Mouse (Mus musculus) heart, embryonic 16.5 days (tissue): ENCODE results near the gene Gm21830. TPM values are rescaled to one million over a fixed set of nuclear protein-coding genes. Genes with fewer than 3 reads are reported as not detected.
"Not testable (repeated sequence)": the region's sequence is repeated elsewhere in the genome, so short reads cannot be mapped to it uniquely, and the experiment has no call there.

Source experiments
- ATAC-seq: fragments of 200-750 bp; cut with Nextera tagmentation; replicated peaks from 2 replicates; pipeline ENCODE4 v1.8.0; 2017; ENCODE audit warnings: moderate number of reproducible peaks; ENCODE audit not compliant: insufficient read depth, low FRiP score; ENCODE audit errors: extremely low read depth
- H3K27ac ChIP-seq: fragments of 300-500 bp; sonication (generic); 2 replicates; pipeline ENCODE4 v1.5.1; 2014; ENCODE audit warnings: mild to moderate bottlenecking, low read length, control low read depth, moderate library complexity
- H3K27me3 ChIP-seq: fragments of 300-500 bp; sonication (generic); 2 replicates; pipeline ENCODE4 v1.6.1; 2014; ENCODE audit warnings: low read length, mixed read lengths; ENCODE audit not compliant: control insufficient read depth, insufficient read depth
- H3K36me3 ChIP-seq: fragments of 300-500 bp; sonication (generic); 2 replicates; pipeline ENCODE4 v1.6.1; 2014; ENCODE audit not compliant: control insufficient read depth, insufficient read depth
- H3K4me1 ChIP-seq: fragments of 300-500 bp; sonication (generic); 2 replicates; pipeline ENCODE4 v1.6.1; 2014; ENCODE audit warnings: low read length, mixed read lengths; ENCODE audit not compliant: control insufficient read depth, insufficient read depth
- H3K4me2 ChIP-seq: fragments of 300-500 bp; sonication (generic); 2 replicates; pipeline ENCODE4 v1.6.1; 2014; ENCODE audit warnings: low read depth, mild to moderate bottlenecking, control low read depth, low read length
- H3K4me3 ChIP-seq: fragments of 300-500 bp; sonication (generic); 2 replicates; pipeline ENCODE4 v1.5.1; 2014; ENCODE audit warnings: mild to moderate bottlenecking, control low read depth, low read length
- H3K9ac ChIP-seq: fragments of 300-500 bp; sonication (generic); 2 replicates; pipeline ENCODE4 v1.6.1; 2014; ENCODE audit warnings: low read length, control low read depth
- H3K9me3 ChIP-seq: fragments of 300-500 bp; sonication (generic); replicated peaks from 2 replicates; pipeline ENCODE4 v1.6.1; 2016; ENCODE audit warnings: low read length; ENCODE audit not compliant: control insufficient read depth
- WGBS: fragments of 180-500 bp; shearing (Covaris S2); extraction: QIAGEN DNeasy Blood & Tissue Kit; methylation state at CpG from one replicate; pipeline ENCODE4 v1.1.7; 2014; 5-methylcytosine and 5-hydroxymethylcytosine counted together
- polyA plus RNA-seq: library from polyadenylated mRNA; unstranded; fragments of >200 nt; fragmentation: Nextera tagmentation; extraction: Ambion mirVana; gene quantifications from 2 replicates; pipeline ENCODE4 v1.2.1, GENCODE M21; 2015

Gm21830 gene
- polyA plus RNA-seq, 1 experiment from 2014 or later, result not detected

DNA sequence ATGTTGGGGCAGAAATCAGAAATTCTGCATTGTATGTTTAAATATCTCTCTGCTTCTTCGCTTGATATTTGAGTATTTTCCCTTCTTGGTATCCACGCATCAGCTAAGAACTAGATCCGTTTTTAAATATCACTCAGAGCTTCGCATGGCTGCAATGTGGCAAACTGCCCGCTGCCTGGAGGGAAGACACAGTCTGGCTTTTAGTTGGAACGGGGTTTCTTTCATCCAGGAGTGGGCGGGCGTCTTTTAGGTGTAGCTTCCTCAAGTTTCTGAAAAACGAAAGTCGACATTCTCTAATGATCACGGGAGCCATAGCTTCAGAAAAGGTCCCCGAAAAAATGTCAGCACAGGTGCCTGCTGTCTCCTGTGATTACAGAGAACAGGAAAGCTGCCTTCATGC is 33.7 kb downstream of the Gm21830 start:
- Histone ChIP-seq H3K4me1 (peaks cover 2% of the 10 kb centered on the region), H3K36me3 (no peaks in the 10 kb centered on the region), H3K4me2 (peak overlapping the region; percentile 6; the same call in 1 of the 2 replicates), H3K9me3 (no peaks in the 10 kb centered on the region), H3K27ac (no peak overlapping the region), H3K27me3 (no peaks in the 10 kb centered on the region), H3K9ac (no peak overlapping the region), H3K4me3 (no peak overlapping the region)
- WGBS, result 66% methylated on average over 12 of the region's 12 CpGs
- no peak for ATAC-seq

DNA sequence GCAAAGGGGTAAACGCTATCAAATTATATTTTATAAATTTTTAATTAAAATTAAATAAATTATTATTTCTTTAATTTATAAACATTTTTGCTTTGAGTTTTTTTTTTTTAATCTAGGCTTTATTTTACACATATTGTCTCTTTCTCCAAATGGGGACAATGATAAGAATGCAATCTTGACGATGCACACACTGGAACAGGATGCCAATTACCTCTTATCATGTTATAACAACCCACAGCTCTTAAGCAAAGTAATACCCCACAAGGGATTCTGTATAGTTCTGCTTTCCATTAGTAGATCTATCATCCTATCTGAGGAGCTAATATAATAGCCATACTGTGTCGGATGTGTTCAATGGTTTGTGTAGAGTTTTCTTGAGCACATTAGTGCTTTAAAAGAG is 47.3 kb downstream of the Gm21830 start:
- WGBS, result 61% methylated on average over 3 of the region's 3 CpGs
- H3K4me1 ChIP-seq, result no peaks in the 10 kb centered on the region
- H3K27ac ChIP-seq, result no peak overlapping the region
- H3K27me3 ChIP-seq, result no peaks in the 10 kb centered on the region
- H3K9me3 ChIP-seq, result no peaks in the 10 kb centered on the region
- H3K4me2 ChIP-seq, result no peak overlapping the region
- no peak overlapping the region for H3K9ac ChIP-seq
- H3K4me3 ChIP-seq, result no peak overlapping the region
- H3K36me3 ChIP-seq, result no peaks in the 10 kb centered on the region
- no peak for ATAC-seq

DNA sequence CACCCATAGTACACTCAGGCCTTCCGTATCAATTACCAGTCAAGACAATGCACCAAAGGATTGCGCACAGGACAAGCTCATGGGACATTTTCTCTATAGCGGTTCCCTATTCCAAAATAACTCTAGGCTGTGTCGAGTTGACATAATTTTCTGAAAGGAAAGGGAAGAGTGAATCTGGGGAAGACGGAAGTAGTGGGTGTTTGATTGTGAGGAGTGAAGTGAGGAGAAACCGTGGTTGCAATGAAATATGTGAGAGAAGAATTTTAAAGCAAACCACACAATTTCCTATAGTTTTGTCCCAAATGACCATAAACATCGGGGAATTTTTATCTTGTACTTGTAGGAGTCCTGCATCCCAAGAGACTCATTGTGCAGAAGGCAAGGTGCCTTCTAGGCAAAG is 53.5 kb downstream of the Gm21830 start:
- Histone ChIP-seq H3K4me3 (no peak overlapping the region), H3K36me3 (no peaks in the 10 kb centered on the region), H3K4me1 (no peaks in the 10 kb centered on the region), H3K27ac (no peak overlapping the region), H3K9ac (no peak overlapping the region), H3K9me3 (no peaks in the 10 kb centered on the region), H3K27me3 (no peaks in the 10 kb centered on the region), H3K4me2 (no peak overlapping the region)
- no peak for ATAC-seq
- 77% methylated on average over 7 of the region's 7 CpGs for WGBS

GRCm38 (mm10) chr2:67470030-67470429 is 56.5 kb downstream of the Gm21830 start:
- not testable (repeated sequence) for H3K4me3 ChIP-seq, H3K4me1 ChIP-seq, H3K36me3 ChIP-seq, H3K27ac ChIP-seq, H3K9me3 ChIP-seq, H3K4me2 ChIP-seq, H3K9ac ChIP-seq, H3K27me3 ChIP-seq, ATAC-seq
- WGBS, result 66% methylated on average over 5 of the region's 5 CpGs

DNA sequence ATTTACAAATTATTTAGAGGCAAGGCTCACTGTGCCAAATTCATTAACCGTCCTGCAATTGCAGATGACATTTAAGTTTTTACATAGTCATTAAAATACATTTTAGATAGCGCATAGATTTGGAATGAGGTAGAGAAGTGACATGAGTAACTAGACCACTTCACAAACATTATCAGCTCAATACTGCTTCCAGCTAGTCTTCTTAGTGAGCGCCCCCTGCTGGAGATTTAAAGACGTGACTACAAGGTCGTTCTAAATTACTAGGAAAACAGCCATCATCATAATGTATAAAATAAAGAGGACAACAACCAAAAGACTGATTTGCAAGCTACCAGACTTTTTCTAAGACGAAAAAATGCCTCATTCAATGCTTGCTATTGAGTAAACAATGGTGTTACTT is 64.2 kb downstream of the Gm21830 start:
- H3K4me3 ChIP-seq, result no peak overlapping the region
- H3K27me3 ChIP-seq, result no peaks in the 10 kb centered on the region
- H3K27ac ChIP-seq, result no peak overlapping the region
- no peak overlapping the region for H3K4me2 ChIP-seq
- 14% methylated on average over 6 of the region's 6 CpGs for WGBS
- ATAC-seq, result no peak
- H3K4me1 ChIP-seq, result no peaks in the 10 kb centered on the region
- no peak overlapping the region for H3K9ac ChIP-seq
- no peaks in the 10 kb centered on the region for H3K36me3 ChIP-seq
- no peaks in the 10 kb centered on the region for H3K9me3 ChIP-seq

DNA sequence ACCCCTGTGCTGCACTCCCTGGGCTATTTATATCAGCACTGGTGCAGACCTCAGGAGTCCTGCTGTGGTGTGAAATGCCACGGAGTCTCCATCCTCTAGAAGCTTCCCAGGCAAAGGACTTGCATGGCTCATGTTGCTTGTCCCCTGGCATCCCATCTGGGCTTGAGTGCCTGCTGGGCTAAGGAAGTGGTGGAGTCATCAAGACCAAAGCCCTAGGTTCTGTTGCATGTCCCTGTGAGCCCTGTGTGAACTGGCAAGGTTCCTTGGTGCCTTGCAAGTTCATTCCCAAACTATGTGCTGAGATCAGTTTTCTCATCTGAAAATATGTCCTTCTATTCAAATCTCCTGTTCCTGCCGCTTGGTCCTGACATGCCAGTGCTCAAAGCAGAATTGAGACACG is 67.5 kb downstream of the Gm21830 start:
- no peak overlapping the region for H3K9ac ChIP-seq
- WGBS, result 57% methylated on average over 3 of the region's 3 CpGs
- H3K27ac ChIP-seq, result no peak overlapping the region
- no peak overlapping the region for H3K4me3 ChIP-seq
- ATAC-seq, result no peak
- no peaks in the 10 kb centered on the region for H3K9me3 ChIP-seq
- no peaks in the 10 kb centered on the region for H3K36me3 ChIP-seq
- H3K4me1 ChIP-seq, result no peaks in the 10 kb centered on the region
- H3K4me2 ChIP-seq, result no peak overlapping the region
- H3K27me3 ChIP-seq, result no peaks in the 10 kb centered on the region

Other genes with a start within 250 kb of the Gm21830 start
- not detected in 2 replicates for gene Gm26727, start 19.5 kb downstream of the Gm21830 start, polyA plus RNA-seq
- 0.26 and 0.30 TPM in 2 replicates for gene Xirp2, start 32.3 kb downstream of the Gm21830 start, polyA plus RNA-seq
- 5.7 and 6.7 TPM in 2 replicates for gene B3galt1, start 152.1 kb downstream of the Gm21830 start, polyA plus RNA-seq